Mouse (Mus musculus): ENCODE data around the gene Lrat. TPM values are rescaled to one million over a fixed set of nuclear protein-coding genes. Genes with fewer than 3 reads are reported as not detected.

The Lrat gene
- polyA plus RNA-seq, 1 experiment from 2014 or later = 0.23 TPM

GRCm38 (mm10) chr3:82857414-82858077, 46.2 kb downstream of the Lrat start:
- no peak overlapping the region for H3K4me2 ChIP-seq (ENCODE audit: low read length)
- no peaks in the 10 kb centered on the region for H3K36me3 ChIP-seq (ENCODE audit: control insufficient read depth, insufficient read depth, low read length)
- 21% methylated on average over 4 of the region's 4 CpGs for WGBS
- H3K27me3 ChIP-seq (ENCODE audit: control insufficient read depth, insufficient read depth, low read length) = no peaks in the 10 kb centered on the region
- H3K9ac ChIP-seq (ENCODE audit: low read length) = no peak overlapping the region
- no peak for ATAC-seq (ENCODE audit: insufficient number of reproducible peaks, insufficient read depth, low FRiP score, low read depth)
- H3K4me1 ChIP-seq (ENCODE audit: control insufficient read depth in 2 of 2, insufficient read depth in 2 of 2, low read length in 2 of 2) = no peaks in the 10 kb centered on the region
- no peak overlapping the region for H3K4me3 ChIP-seq (ENCODE audit: control insufficient read depth in 1 of 2, insufficient read depth in 1 of 2, low read depth in 1 of 2, low read length in 2 of 2)
- no peaks in the 10 kb centered on the region for H3K9me3 ChIP-seq (ENCODE audit: control insufficient read depth, low read length)
- no peak overlapping the region for H3K27ac ChIP-seq (replicated peaks in 1 of 2; ENCODE audit: control insufficient read depth in 1 of 2, insufficient read depth in 1 of 2, low read depth in 2 of 2, low read length in 2 of 2)

Other genes with a start within 250 kb of the Lrat start
- gene Rbm46, start 27.5 kb downstream of the Lrat start, polyA plus RNA-seq (2014; fragmentation: Nextera tagmentation; extraction: Ambion mirVana) = 1.7 and 2.0 TPM in 2 replicates
- gene Fgg, start 103.8 kb upstream of the Lrat start, polyA plus RNA-seq (2014; fragmentation: Nextera tagmentation; extraction: Ambion mirVana) = 0.12 TPM in 1 of 2 replicates, not detected in the other
- gene Fga, start 122.1 kb upstream of the Lrat start, polyA plus RNA-seq (2014; fragmentation: Nextera tagmentation; extraction: Ambion mirVana) = not detected in 2 replicates
- gene Fgb, start 145.9 kb upstream of the Lrat start, polyA plus RNA-seq (2014; fragmentation: Nextera tagmentation; extraction: Ambion mirVana) = 0.08 TPM in 2 replicates
- gene Plrg1, start 151.5 kb upstream of the Lrat start, polyA plus RNA-seq (2014; fragmentation: Nextera tagmentation; extraction: Ambion mirVana) = 59.9 and 60.2 TPM in 2 replicates
- 0.27 and 0.31 TPM in 2 replicates for gene Dchs2, start 224.0 kb upstream of the Lrat start, polyA plus RNA-seq (2014; fragmentation: Nextera tagmentation; extraction: Ambion mirVana)